Mouse (Mus musculus) MEL (cell line): ENCODE data around the gene Slc39a7. TPM values are rescaled to one million over a fixed set of nuclear protein-coding genes. Genes with fewer than 3 reads are reported as not detected.

Source experiments
- DNase-seq: peaks from one replicate; pipeline ENCODE4 v3.0.0; 2011; ENCODE audit warnings: low read depth, low spot score
- H3K27ac ChIP-seq: 2 replicates; pipeline ENCODE4 v1.5.1; 2012; ENCODE audit warnings: low read depth, mild to moderate bottlenecking, control low read depth, low read length, moderate library complexity; ENCODE audit not compliant: control insufficient read depth
- H3K27me3 ChIP-seq, 2 experiments: fragments of 150-350 bp in 1 of 2; sonication (generic) in 1 of 2; 2 replicates each; pipeline ENCODE4 v1.6.1; 2012; ENCODE audit warnings: low read length in 2 of 2, mild to moderate bottlenecking in 2 of 2, improper control_type of control experiment in 1 of 2, moderate library complexity in 1 of 2; ENCODE audit not compliant: insufficient read depth in 2 of 2, control insufficient read depth in 1 of 2
- H3K36me3 ChIP-seq, 2 experiments: 2 replicates each; pipeline ENCODE4 v1.6.1; 2012 to 2014; ENCODE audit warnings: low read length in 2 of 2, improper control_type of control experiment in 1 of 2, inconsistent platforms in 1 of 2, mild to moderate bottlenecking in 1 of 2; ENCODE audit not compliant: insufficient read depth in 2 of 2, control insufficient read depth in 1 of 2
- H3K4me1 ChIP-seq, 2 experiments: fragments of 150-350 bp in 1 of 2; sonication (generic) in 1 of 2; 2 replicates each; pipeline ENCODE4 v1.6.1; 2012; ENCODE audit warnings: low read length in 2 of 2, improper control_type of control experiment in 1 of 2, mild to moderate bottlenecking in 1 of 2; ENCODE audit not compliant: insufficient read depth in 2 of 2, control insufficient read depth in 1 of 2
- H3K4me3 ChIP-seq, 2 experiments: fragments of 150-350 bp in 1 of 2; sonication (generic) in 1 of 2; 2 replicates each; pipeline ENCODE4 v1.5.1; 2012; ENCODE audit warnings: low read depth in 2 of 2, low read length in 2 of 2, mild to moderate bottlenecking in 2 of 2, moderate library complexity in 2 of 2, control low read depth in 1 of 2, improper control_type of control experiment in 1 of 2; ENCODE audit not compliant: control insufficient read depth in 1 of 2, insufficient read depth in 1 of 2
- H3K79me2 ChIP-seq: 2 replicates; pipeline ENCODE4 v1.6.1; 2012; ENCODE audit warnings: mild to moderate bottlenecking, low read length, moderate library complexity; ENCODE audit not compliant: control insufficient read depth, poor library complexity, insufficient read depth
- H3K9ac ChIP-seq: 2 replicates; pipeline ENCODE4 v1.6.1; 2012; ENCODE audit warnings: low read depth, mild to moderate bottlenecking, control low read depth, low read length, moderate library complexity; ENCODE audit not compliant: control insufficient read depth, poor library complexity, severe bottlenecking
- H3K9me3 ChIP-seq: fragments of 150-350 bp; sonication (generic); replicated peaks from 2 replicates; pipeline ENCODE4 v1.6.1; 2012; ENCODE audit warnings: mild to moderate bottlenecking, low read length, improper control_type of control experiment, moderate library complexity; ENCODE audit not compliant: insufficient read depth
- E2F4 ChIP-seq: IDR thresholded peaks from 2 replicates; pipeline ENCODE4 v1.6.1; 2011; ENCODE audit warnings: low read depth, low read length, improper control_type of control experiment, borderline replicate concordance
- EP300 ChIP-seq, 2 experiments: IDR thresholded peaks; 2 replicates each; pipeline ENCODE4 v1.6.1; 2011; ENCODE audit warnings: improper control_type of control experiment in 2 of 2, low read length in 2 of 2, low read depth in 1 of 2, mild to moderate bottlenecking in 1 of 2
- ETS1 ChIP-seq: IDR thresholded peaks from 2 replicates; pipeline ENCODE4 v1.6.1; 2012; ENCODE audit warnings: low read depth, mild to moderate bottlenecking, inconsistent platforms, low read length, improper control_type of control experiment, moderate library complexity
- GABPA ChIP-seq: IDR thresholded peaks from 2 replicates; pipeline ENCODE4 v1.6.1; 2012; ENCODE audit warnings: low read depth, mild to moderate bottlenecking, inconsistent platforms, low read length, improper control_type of control experiment, moderate library complexity
- GATA1 ChIP-seq: IDR thresholded peaks from 2 replicates; pipeline ENCODE4 v1.6.1; 2011; ENCODE audit warnings: low read depth, low read length, improper control_type of control experiment
- KAT2A ChIP-seq: conservative IDR thresholded peaks from 2 replicates; pipeline ENCODE4 v1.6.1; 2012; ENCODE audit warnings: low read depth, low read length, improper control_type of control experiment, inconsistent platforms
- MAZ ChIP-seq: IDR thresholded peaks from 2 replicates; pipeline ENCODE4 v1.6.1; 2012; ENCODE audit warnings: low read depth, mild to moderate bottlenecking, inconsistent platforms, low read length, improper control_type of control experiment
- MEF2A ChIP-seq: IDR thresholded peaks from 2 replicates; pipeline ENCODE4 v1.6.1; 2014; ENCODE audit warnings: low read depth, mild to moderate bottlenecking, inconsistent platforms, low read length, improper control_type of control experiment; ENCODE audit not compliant: poor library complexity, insufficient replicate concordance, severe bottlenecking; ENCODE audit errors: extremely low read depth
- MYB ChIP-seq: IDR thresholded peaks from 2 replicates; pipeline ENCODE4 v1.6.1; 2011; ENCODE audit warnings: mild to moderate bottlenecking, low read depth, low read length, improper control_type of control experiment
- NELFE ChIP-seq: IDR thresholded peaks from 2 replicates; pipeline ENCODE4 v1.6.1; 2011; ENCODE audit warnings: low read depth, low read length, improper control_type of control experiment
- NRF1 ChIP-seq: IDR thresholded peaks from 2 replicates; pipeline ENCODE4 v1.6.1; 2014; ENCODE audit warnings: low read depth, mild to moderate bottlenecking, inconsistent platforms, low read length, improper control_type of control experiment, moderate library complexity; ENCODE audit not compliant: poor library complexity, insufficient read depth, severe bottlenecking
- SMC3 ChIP-seq: IDR thresholded peaks from 2 replicates; pipeline ENCODE4 v1.6.1; 2011; ENCODE audit warnings: low read depth, low read length, improper control_type of control experiment
- TBP ChIP-seq: IDR thresholded peaks from 2 replicates; pipeline ENCODE4 v1.8.0; 2011; ENCODE audit warnings: low read depth, low read length, improper control_type of control experiment
- TCF12 ChIP-seq: IDR thresholded peaks from 2 replicates; pipeline ENCODE4 v1.6.1; 2014; ENCODE audit warnings: low read depth, mild to moderate bottlenecking, inconsistent platforms, low read length, improper control_type of control experiment, moderate library complexity
- USF1 ChIP-seq: IDR thresholded peaks from 2 replicates; pipeline ENCODE4 v1.6.1; 2014; ENCODE audit warnings: low read depth, mild to moderate bottlenecking, inconsistent platforms, low read length, improper control_type of control experiment, moderate library complexity
- ZKSCAN1 ChIP-seq: IDR thresholded peaks from 2 replicates; pipeline ENCODE4 v1.6.1; 2012; ENCODE audit warnings: low read depth, mild to moderate bottlenecking, inconsistent platforms, low read length, improper control_type of control experiment, moderate library complexity
- ZNF384 ChIP-seq: IDR thresholded peaks from 2 replicates; pipeline ENCODE4 v1.6.1; 2012; ENCODE audit warnings: low read depth, mild to moderate bottlenecking, inconsistent platforms, low read length, improper control_type of control experiment
- polyA plus RNA-seq, 2 experiments: library from polyadenylated mRNA; stranded (reverse) in 1 of 2; unstranded in 1 of 2; fragments of >175 nt in 1 of 2; fragments of >200 nt in 1 of 2; gene quantifications; 2 replicates each; pipeline versions ENCODE4 v1.2.1 to v1.2.4; 2012; ENCODE audit warnings: low replicate concordance in 2 of 2, low read depth in 1 of 2; ENCODE audit not compliant: insufficient read length in 2 of 2, insufficient read depth in 1 of 2, missing spikeins in 1 of 2
- total RNA-seq: library from RNA; depleted of rRNA; stranded (reverse); fragments of 300-350 nt; gene quantifications from 2 replicates; pipeline ENCODE4 v1.2.3, GENCODE M21; 2012

Gene Slc39a7
- total and polyA plus RNA-seq, 3 experiments = 150 to 152 TPM; not detected in 1

DNA sequence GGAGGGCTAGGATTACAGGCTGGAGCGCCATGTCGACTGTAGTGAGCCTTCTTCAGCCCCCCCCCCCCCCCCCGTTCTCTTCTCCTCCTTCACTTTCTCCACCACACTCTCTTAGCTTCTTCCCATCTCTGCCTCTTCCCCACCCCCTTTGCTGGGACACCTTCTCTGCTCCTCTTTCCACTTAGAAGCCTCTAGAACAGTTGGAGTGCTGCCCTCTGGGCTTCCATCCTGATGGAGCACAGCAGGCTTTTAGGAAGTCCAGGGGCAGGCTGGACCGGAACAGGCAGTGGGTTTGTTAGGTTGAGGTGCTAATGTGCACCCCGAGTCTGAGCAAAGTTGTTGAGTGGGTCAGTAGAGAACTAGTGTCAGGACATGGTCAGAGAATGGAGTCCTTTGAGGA lies 21.3 kb downstream of the Slc39a7 start:
- H3K79me2 ChIP-seq = no peaks in the 10 kb centered on the region
- H3K27ac ChIP-seq = no peak overlapping the region

DNA sequence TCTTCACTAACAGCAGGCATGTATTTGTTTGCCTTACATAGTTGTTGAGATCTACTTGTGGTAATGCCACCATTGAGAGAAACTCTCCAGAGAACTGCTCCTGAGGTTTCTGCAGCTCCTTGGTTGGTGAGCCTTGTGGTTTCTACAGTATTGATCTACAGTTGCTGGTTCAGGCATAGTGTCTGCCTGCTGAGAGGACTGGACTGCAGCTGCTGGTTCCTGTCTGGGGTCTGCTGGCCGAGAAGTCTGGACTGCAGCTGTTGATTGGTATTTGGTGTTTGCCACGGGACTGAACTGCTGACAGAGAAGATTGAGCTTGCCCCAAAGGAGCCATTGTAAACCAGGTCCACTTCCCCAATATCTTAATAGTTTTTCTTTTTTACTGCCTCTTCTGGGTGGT lies 24.9 kb downstream of the Slc39a7 start:
- Histone ChIP-seq H3K27ac (no peak overlapping the region), H3K4me1 (no peaks in the 10 kb centered on the region), H3K9ac (no peak overlapping the region), H3K79me2 (no peaks in the 10 kb centered on the region), H3K9me3 (no peaks in the 10 kb centered on the region), H3K36me3 (no peaks in the 10 kb centered on the region), H3K4me3 (no peak overlapping the region), H3K27me3 (no peaks in the 10 kb centered on the region; a peak in 1 of 4 replicates)
- no peak for TF ChIP-seq GABPA
- DNase-seq = no peak

More for the DNA sequence above, 21.3 kb downstream of the Slc39a7 start:
- Histone ChIP-seq H3K36me3 (no peaks in the 10 kb centered on the region), H3K4me1 (no peaks in the 10 kb centered on the region), H3K27me3 (no peaks in the 10 kb centered on the region; a peak in 1 of 4 replicates), H3K9ac (no peak overlapping the region), H3K4me3 (no peak overlapping the region), H3K9me3 (no peaks in the 10 kb centered on the region)
- no peak for TF ChIP-seq MAZ
- no peak for TF ChIP-seq GATA1
- no peak for TF ChIP-seq ETS1
- TF ChIP-seq TBP = no peak
- no peak for TF ChIP-seq EP300 (IDR thresholded peaks at IDR 0.05; ENCODE audit: low read depth in 1 of 2, low read length in 2 of 2)
- no peak for TF ChIP-seq ZKSCAN1
- no peak for TF ChIP-seq USF1
- no peak for TF ChIP-seq MYB
- no peak for TF ChIP-seq ZNF384
- TF ChIP-seq MEF2A = no peak
- no peak for TF ChIP-seq NRF1
- TF ChIP-seq E2F4 = no peak
- no peak for TF ChIP-seq TCF12
- TF ChIP-seq NELFE = no peak
- TF ChIP-seq SMC3 = no peak
- no peak for TF ChIP-seq KAT2A
- DNase-seq = no peak
